Mouse (Mus musculus): ENCODE results near the gene Far1. TPM values are rescaled to one million over a fixed set of nuclear protein-coding genes. Genes with fewer than 3 reads are reported as not detected.

The Far1 gene
- polyA plus RNA-seq, 1 experiment from 2014 or later = 58.2 TPM

- whole genome bisulfite sequencing = 61% methylated on average over 2 of the region's 2 CpGs
Measured at GRCm38 (mm10) chr7:113582111-113582510, 68.5 kb downstream of the Far1 start.

GRCm38 (mm10) chr7:113589211-113589610, 75.6 kb downstream of the Far1 start:
- no peaks in the 10 kb centered on the region for H3K4me1 ChIP-seq (replicated peaks)
- no peak overlapping the region for H3K4me3 ChIP-seq
- no peak overlapping the region for H3K4me2 ChIP-seq
- H3K27ac ChIP-seq (replicated peaks) = no peak overlapping the region
- no peak overlapping the region for H3K9ac ChIP-seq
- no peaks in the 10 kb centered on the region for H3K9me3 ChIP-seq
- H3K27me3 ChIP-seq = no peaks in the 10 kb centered on the region
- WGBS = 98% methylated on average over 2 of the region's 2 CpGs
- no peaks in the 10 kb centered on the region for H3K36me3 ChIP-seq
- ATAC-seq (ENCODE audit: low FRiP score, low read depth) = no peak

More at GRCm38 (mm10) chr7:113582111-113582510, 68.5 kb downstream of the Far1 start:
- Histone ChIP-seq H3K4me3 (no peak overlapping the region), H3K4me2 (no peak overlapping the region), H3K9me3 (no peaks in the 10 kb centered on the region), H3K27me3 (no peaks in the 10 kb centered on the region), H3K27ac (replicated peaks) (no peak overlapping the region), H3K4me1 (replicated peaks) (no peaks in the 10 kb centered on the region), H3K9ac (no peak overlapping the region), H3K36me3 (no peaks in the 10 kb centered on the region)
- no peak for ATAC-seq (ENCODE audit: low FRiP score, low read depth)

GRCm38 (mm10) chr7:113590330-113590729, 76.7 kb downstream of the Far1 start:
- no peaks in the 10 kb centered on the region for H3K27me3 ChIP-seq
- H3K4me1 ChIP-seq (replicated peaks) = no peaks in the 10 kb centered on the region
- H3K27ac ChIP-seq (replicated peaks) = no peak overlapping the region
- no peaks in the 10 kb centered on the region for H3K9me3 ChIP-seq
- H3K4me3 ChIP-seq = no peak overlapping the region
- 70% methylated on average over 1 of the region's 1 CpGs for WGBS
- ATAC-seq (ENCODE audit: low FRiP score, low read depth) = no peak
- H3K4me2 ChIP-seq = no peak overlapping the region
- H3K36me3 ChIP-seq = no peaks in the 10 kb centered on the region
- H3K9ac ChIP-seq = no peak overlapping the region

DNA sequence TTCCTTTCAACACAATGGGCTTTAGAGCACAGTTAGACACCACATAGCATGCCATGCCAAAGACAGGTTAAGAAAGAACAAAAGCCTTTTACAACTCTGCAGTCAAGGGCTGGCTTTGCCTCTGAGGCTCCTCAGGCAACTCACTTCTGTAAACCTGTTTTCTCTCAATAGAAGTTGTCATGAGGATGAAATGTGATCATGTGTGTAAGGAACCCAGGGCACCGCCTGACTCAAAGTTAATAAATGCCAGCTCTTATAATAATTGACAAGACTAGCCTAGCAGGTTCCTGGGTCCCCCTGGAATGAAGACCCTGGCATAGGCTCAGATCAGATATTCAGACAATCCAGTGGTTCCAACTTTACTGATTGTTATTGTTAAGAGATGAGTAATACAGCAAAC, 77.5 kb downstream of the Far1 start:
- Histone ChIP-seq H3K27ac (replicated peaks) (no peak overlapping the region), H3K4me3 (no peak overlapping the region), H3K4me2 (no peak overlapping the region), H3K27me3 (no peaks in the 10 kb centered on the region), H3K9ac (no peak overlapping the region), H3K36me3 (no peaks in the 10 kb centered on the region), H3K9me3 (no peaks in the 10 kb centered on the region), H3K4me1 (replicated peaks) (no peaks in the 10 kb centered on the region)
- no peak for ATAC-seq (ENCODE audit: low FRiP score, low read depth)
- 56% methylated on average over 1 of the region's 1 CpGs for WGBS

DNA sequence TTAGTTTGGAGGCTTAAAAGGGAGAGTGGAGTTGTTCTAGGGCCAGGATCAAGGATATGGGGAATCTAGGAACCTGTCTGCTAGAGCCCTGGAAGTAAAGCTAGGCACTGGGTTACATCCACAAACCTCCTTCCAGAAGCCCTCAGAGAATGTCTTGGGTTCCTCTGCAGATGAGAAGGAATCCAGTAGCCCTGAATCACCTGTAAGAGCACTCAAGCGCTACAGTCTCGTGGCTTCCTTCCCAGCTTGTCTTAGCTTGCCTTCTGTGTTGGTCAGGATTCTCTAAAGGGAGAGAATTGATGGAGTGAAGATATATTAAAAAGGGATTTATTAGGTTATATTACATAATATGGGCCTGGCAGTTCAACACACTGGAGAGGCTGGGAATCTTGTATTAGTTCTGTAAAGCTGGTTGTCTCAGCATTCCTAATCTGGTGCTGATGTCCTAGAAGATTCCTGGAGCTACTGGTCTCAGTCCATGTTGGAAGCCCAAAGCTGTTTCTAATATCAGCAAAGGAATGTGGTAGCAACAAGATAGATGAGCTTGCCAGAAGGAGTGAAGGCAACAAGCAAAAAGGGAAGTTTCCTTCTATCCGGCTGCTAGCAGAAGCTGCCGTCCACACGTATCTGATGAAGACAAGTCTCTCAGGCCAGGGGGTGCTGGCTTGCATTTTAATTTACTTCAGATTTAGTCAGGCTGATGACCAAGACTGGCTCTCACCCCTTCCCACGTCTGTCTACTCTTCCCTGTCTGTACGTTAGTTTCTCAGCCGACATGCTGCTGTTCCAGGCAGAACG, 78.1 kb downstream of the Far1 start:
- no peak for ATAC-seq (ENCODE audit: low FRiP score, low read depth)
- H3K9ac ChIP-seq = no peak overlapping the region
- 83% methylated on average over 9 of the region's 9 CpGs for WGBS

GRCm38 (mm10) chr7:113592696-113593095, 79.1 kb downstream of the Far1 start:
- Histone ChIP-seq H3K4me3 (no peak overlapping the region), H3K4me2 (no peak overlapping the region), H3K27ac (replicated peaks) (no peak overlapping the region), H3K36me3 (no peaks in the 10 kb centered on the region), H3K4me1 (replicated peaks) (no peaks in the 10 kb centered on the region), H3K9me3 (no peaks in the 10 kb centered on the region), H3K27me3 (no peaks in the 10 kb centered on the region), H3K9ac (no peak overlapping the region)
- ATAC-seq (ENCODE audit: low FRiP score, low read depth) = no peak
- WGBS = 86% methylated on average over 9 of the region's 9 CpGs

More for the DNA sequence above, 78.1 kb downstream of the Far1 start:
- no peak overlapping the region for H3K27ac ChIP-seq (replicated peaks)
- no peak overlapping the region for H3K4me3 ChIP-seq
- no peaks in the 10 kb centered on the region for H3K9me3 ChIP-seq
- H3K27me3 ChIP-seq = no peaks in the 10 kb centered on the region
- H3K36me3 ChIP-seq = no peaks in the 10 kb centered on the region
- no peaks in the 10 kb centered on the region for H3K4me1 ChIP-seq (replicated peaks)
- H3K4me2 ChIP-seq = no peak overlapping the region

DNA sequence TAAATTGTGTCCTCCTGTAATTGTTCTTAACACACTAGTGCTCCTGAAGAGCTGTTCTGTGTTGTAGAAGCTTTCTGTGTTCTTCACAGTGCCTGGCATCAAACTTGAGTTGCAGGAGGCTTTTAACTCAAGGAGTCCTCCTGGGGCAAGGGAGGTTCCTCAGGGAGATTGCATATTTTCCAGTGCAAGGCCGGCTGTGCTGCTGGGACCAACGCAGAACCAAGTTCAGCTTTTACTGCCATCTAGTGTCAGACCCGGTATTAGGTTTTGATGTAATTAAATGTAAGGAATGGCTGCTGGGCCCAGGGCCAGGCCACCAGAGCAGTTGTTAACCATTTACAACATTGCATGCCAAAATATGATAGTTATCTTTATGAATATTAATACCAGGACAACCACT, 80.7 kb downstream of the Far1 start:
- peak; percentile 59; the same call in 1 of the 2 replicates for ATAC-seq (ENCODE audit: low FRiP score, low read depth)
- H3K27me3 ChIP-seq = no peaks in the 10 kb centered on the region
- no peak overlapping the region for H3K4me2 ChIP-seq
- no peaks in the 10 kb centered on the region for H3K36me3 ChIP-seq
- 2% methylated on average over 3 of the region's 3 CpGs for WGBS
- H3K9me3 ChIP-seq = no peaks in the 10 kb centered on the region
- H3K4me3 ChIP-seq = no peak overlapping the region
- H3K27ac ChIP-seq (replicated peaks) = no peak overlapping the region
- no peaks in the 10 kb centered on the region for H3K4me1 ChIP-seq (replicated peaks)
- H3K9ac ChIP-seq = no peak overlapping the region

- Histone ChIP-seq H3K9ac (no peak overlapping the region), H3K27me3 (no peaks in the 10 kb centered on the region), H3K4me1 (replicated peaks) (no peaks in the 10 kb centered on the region), H3K9me3 (no peaks in the 10 kb centered on the region), H3K4me3 (no peak overlapping the region), H3K4me2 (no peak overlapping the region), H3K36me3 (no peaks in the 10 kb centered on the region), H3K27ac (replicated peaks) (no peak overlapping the region)
- no peak for ATAC-seq (ENCODE audit: low FRiP score, low read depth)
Measured at GRCm38 (mm10) chr7:113597231-113597630, 83.6 kb downstream of the Far1 start.

DNA sequence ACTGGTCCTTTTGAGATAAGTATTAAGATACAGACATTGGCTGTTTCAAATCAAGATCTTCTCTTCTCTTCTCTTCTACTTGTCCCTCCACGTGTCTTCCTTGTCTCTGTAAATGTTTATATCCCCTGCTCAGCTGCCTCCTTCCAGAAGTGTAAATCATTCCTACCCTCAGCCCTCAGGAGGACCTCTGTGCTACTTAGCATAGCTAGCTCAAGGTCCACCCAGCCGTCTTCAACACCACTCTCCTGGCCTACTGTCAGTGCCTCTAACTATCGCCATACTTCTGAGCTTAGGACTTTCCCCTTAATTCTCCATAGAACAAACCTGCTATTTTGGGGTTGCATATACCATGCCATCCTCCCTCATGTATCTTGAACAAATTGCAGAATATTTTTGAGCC, 88.2 kb downstream of the Far1 start:
- no peak for ATAC-seq (ENCODE audit: low FRiP score, low read depth)
- Histone ChIP-seq H3K4me2 (no peak overlapping the region), H3K36me3 (no peaks in the 10 kb centered on the region), H3K27ac (replicated peaks) (no peak overlapping the region), H3K4me1 (replicated peaks) (no peaks in the 10 kb centered on the region), H3K27me3 (no peaks in the 10 kb centered on the region), H3K4me3 (no peak overlapping the region), H3K9ac (no peak overlapping the region), H3K9me3 (no peaks in the 10 kb centered on the region)
- WGBS = 94% methylated on average over 3 of the region's 3 CpGs

GRCm38 (mm10) chr7:113607928-113608327, 94.3 kb downstream of the Far1 start:
- Histone ChIP-seq H3K4me2 (0 out of 2 replicates have a peak overlapping the region, but pooled peaks have one; percentile 18), H3K27me3 (no peaks in the 10 kb centered on the region; the same call in 1 of the 2 replicates), H3K9ac (no peak overlapping the region), H3K27ac (replicated peaks) (peak overlapping the region; percentile 62; the same call in 1 of the 2 replicates), H3K4me1 (replicated peaks) (peaks cover 10% of the 10 kb centered on the region), H3K36me3 (no peaks in the 10 kb centered on the region), H3K4me3 (no peak overlapping the region), H3K9me3 (no peaks in the 10 kb centered on the region)
- peak; percentile 75 for ATAC-seq (ENCODE audit: low FRiP score, low read depth)
- 16% methylated on average over 9 of the region's 9 CpGs for WGBS

- H3K9me3 ChIP-seq = no peaks in the 10 kb centered on the region
- peak; percentile 63; the same call in 1 of the 2 replicates for ATAC-seq (ENCODE audit: low FRiP score, low read depth)
- no peak overlapping the region for H3K27ac ChIP-seq (replicated peaks)
- no peaks in the 10 kb centered on the region for H3K36me3 ChIP-seq
- H3K4me3 ChIP-seq = no peak overlapping the region
- no peak overlapping the region for H3K9ac ChIP-seq
- H3K4me2 ChIP-seq = peak overlapping the region; percentile 35; the same call in 1 of the 2 replicates
- H3K4me1 ChIP-seq (replicated peaks) = peaks cover 10% of the 10 kb centered on the region
- WGBS = 18% methylated on average over 8 of the region's 8 CpGs
- H3K27me3 ChIP-seq = no peaks in the 10 kb centered on the region; the same call in 1 of the 2 replicates
Measured at GRCm38 (mm10) chr7:113609027-113609705, 95.5 kb downstream of the Far1 start.

DNA sequence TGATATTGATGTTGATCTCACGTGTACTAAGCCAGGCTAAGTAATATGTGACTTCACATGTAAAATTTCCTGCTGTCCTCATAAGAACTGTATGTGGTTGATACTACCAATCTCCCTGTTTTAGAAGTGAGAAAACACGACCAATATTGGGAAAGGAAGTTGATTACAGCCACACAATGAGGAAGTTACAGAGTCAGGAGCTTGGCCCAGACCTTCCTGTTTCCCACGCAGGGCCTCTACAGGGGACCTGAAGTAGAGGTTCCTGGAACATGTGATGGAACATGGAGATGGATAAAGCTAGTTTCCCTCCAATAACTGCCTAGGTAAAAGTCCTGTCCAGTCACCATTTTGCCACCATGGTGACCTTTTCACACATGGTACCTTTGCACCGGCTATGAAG, 99.0 kb downstream of the Far1 start:
- 90% methylated on average over 4 of the region's 4 CpGs for WGBS
- Histone ChIP-seq H3K9ac (no peak overlapping the region), H3K9me3 (no peaks in the 10 kb centered on the region), H3K36me3 (no peaks in the 10 kb centered on the region), H3K27ac (replicated peaks) (no peak overlapping the region), H3K27me3 (no peaks in the 10 kb centered on the region; the same call in 1 of the 2 replicates), H3K4me3 (no peak overlapping the region), H3K4me1 (replicated peaks) (peaks cover 10% of the 10 kb centered on the region), H3K4me2 (no peak overlapping the region)
- ATAC-seq (ENCODE audit: low FRiP score, low read depth) = no peak

Measured in hindbrain, embryonic 15.5 days (tissue).